Mouse (Mus musculus) CH12.LX (cell line): ENCODE measurements around the gene Tmem178b. TPM values are rescaled to one million over a fixed set of nuclear protein-coding genes. Genes with fewer than 3 reads are reported as not detected.

Experiments
- DNase-seq: peaks from one replicate; pipeline ENCODE4 v3.0.0-alpha.2; 2013; ENCODE audit errors: extremely low read depth
- H3K27ac ChIP-seq: 2 replicates; pipeline ENCODE4 v1.5.1; 2012; ENCODE audit warnings: low read depth, mild to moderate bottlenecking, control low read depth, moderate library complexity; ENCODE audit not compliant: insufficient read depth
- H3K27me3 ChIP-seq: replicated peaks from 2 replicates; pipeline ENCODE3; 2012; ENCODE audit warnings: inconsistent platforms
- H3K36me3 ChIP-seq, 2 experiments: replicated peaks in 1 of 2; 2 replicates each; pipeline versions ENCODE3 to v1.6.1; 2012; ENCODE audit warnings: inconsistent platforms in 1 of 2, low read length in 1 of 2, mild to moderate bottlenecking in 1 of 2, mixed read lengths in 1 of 2, moderate library complexity in 1 of 2; ENCODE audit not compliant: control insufficient read depth in 1 of 2, insufficient read depth in 1 of 2
- H3K4me1 ChIP-seq, 2 experiments: 2 replicates each; pipeline ENCODE4 v1.6.1; 2012; ENCODE audit warnings: inconsistent platforms in 1 of 2, moderate library complexity in 1 of 2; ENCODE audit not compliant: insufficient read depth in 2 of 2, control insufficient read depth in 1 of 2
- H3K4me2 ChIP-seq: 2 replicates; pipeline ENCODE4 v1.6.1; 2012; ENCODE audit warnings: low read depth, mild to moderate bottlenecking, control low read depth; ENCODE audit not compliant: poor library complexity, insufficient read depth, severe bottlenecking
- H3K4me3 ChIP-seq, 3 experiments: fragments of 150-350 bp in 1 of 3; sonication (generic) in 1 of 3; replicated peaks in 1 of 3; 2 replicates each; pipeline versions ENCODE3 to v1.5.1; 2011 to 2012; ENCODE audit warnings: low read depth in 2 of 3, low read length in 2 of 3, mild to moderate bottlenecking in 2 of 3, moderate library complexity in 2 of 3, control low read depth in 1 of 3, improper control_type of control experiment in 1 of 3, inconsistent platforms in 1 of 3, mixed read lengths in 1 of 3; ENCODE audit not compliant: poor library complexity in 1 of 3
- H3K79me2 ChIP-seq: replicated peaks from 2 replicates; pipeline ENCODE4 v1.6.1; 2012; ENCODE audit warnings: mild to moderate bottlenecking, moderate library complexity; ENCODE audit not compliant: control insufficient read depth, poor library complexity, insufficient read depth, severe bottlenecking; ENCODE audit errors: extremely low read depth
- H3K9ac ChIP-seq: 2 replicates; pipeline ENCODE4 v1.6.1; 2012; ENCODE audit warnings: low read depth, mild to moderate bottlenecking, control low read depth, moderate library complexity; ENCODE audit not compliant: insufficient read depth
- H3K9me3 ChIP-seq: replicated peaks from 2 replicates; pipeline ENCODE3; 2012; ENCODE audit warnings: low read length, inconsistent platforms, mixed read lengths
- CHD2 ChIP-seq: IDR thresholded peaks from 2 replicates; pipeline ENCODE4 v1.6.1; 2011; ENCODE audit warnings: low read length, improper control_type of control experiment
- CTCF ChIP-seq, 2 experiments: IDR thresholded peaks in 1 of 2; conservative IDR thresholded peaks in 1 of 2; 2 replicates each; pipeline ENCODE4 v1.5.1; 2011 to 2012; ENCODE audit warnings: low read depth in 2 of 2, low read length in 2 of 2, improper control_type of control experiment in 1 of 2, inconsistent platforms in 1 of 2, mild to moderate bottlenecking in 1 of 2, moderate library complexity in 1 of 2
- EP300 ChIP-seq: IDR thresholded peaks from 2 replicates; pipeline ENCODE4 v1.6.1; 2011; ENCODE audit warnings: low read length, improper control_type of control experiment
- ETS1 ChIP-seq: conservative IDR thresholded peaks from 2 replicates; pipeline ENCODE4 v1.6.1; 2012; ENCODE audit warnings: low read depth, mild to moderate bottlenecking, inconsistent platforms, low read length, improper control_type of control experiment, moderate library complexity
- GABPA ChIP-seq: IDR thresholded peaks from 2 replicates; pipeline ENCODE4 v1.6.1; 2012; ENCODE audit warnings: low read depth, low read length, improper control_type of control experiment, inconsistent platforms; ENCODE audit not compliant: insufficient replicate concordance
- HCFC1 ChIP-seq: IDR thresholded peaks from 2 replicates; pipeline ENCODE4 v1.6.1; 2012; ENCODE audit warnings: low read depth, mild to moderate bottlenecking, inconsistent platforms, low read length, improper control_type of control experiment
- JUN ChIP-seq: IDR thresholded peaks from 2 replicates; pipeline ENCODE4 v1.6.1; 2011; ENCODE audit warnings: low read depth, mild to moderate bottlenecking, low read length, improper control_type of control experiment, moderate library complexity; ENCODE audit not compliant: insufficient read depth
- NELFE ChIP-seq: IDR thresholded peaks from 2 replicates; pipeline ENCODE4 v1.6.1; 2011; ENCODE audit warnings: low read depth, low read length, improper control_type of control experiment
- NRF1 ChIP-seq: IDR thresholded peaks from 2 replicates; pipeline ENCODE4 v1.6.1; 2014; ENCODE audit warnings: low read depth, mild to moderate bottlenecking, inconsistent platforms, low read length, improper control_type of control experiment, moderate library complexity
- PAX5 ChIP-seq: IDR thresholded peaks from 2 replicates; pipeline ENCODE4 v1.6.1; 2012; ENCODE audit warnings: low read length, inconsistent platforms, mixed read lengths
- POLR2A ChIP-seq: IDR thresholded peaks from 2 replicates; pipeline ENCODE4 v1.6.1; 2011; ENCODE audit warnings: low read depth, mild to moderate bottlenecking, improper control_type of control experiment, low read length
- POLR2AphosphoS2 ChIP-seq: IDR thresholded peaks from 2 replicates; pipeline ENCODE4 v1.6.1; 2011; ENCODE audit warnings: low read depth, low read length, improper control_type of control experiment
- RCOR1 ChIP-seq: conservative IDR thresholded peaks from 2 replicates; pipeline ENCODE4 v1.6.1; 2012; ENCODE audit warnings: low read depth, mild to moderate bottlenecking, inconsistent platforms, low read length, improper control_type of control experiment
- SIN3A ChIP-seq: IDR thresholded peaks from 2 replicates; pipeline ENCODE4 v1.6.1; 2012; ENCODE audit warnings: low read length, improper control_type of control experiment, inconsistent platforms
- SMC3 ChIP-seq: IDR thresholded peaks from 2 replicates; pipeline ENCODE4 v1.6.1; 2011; ENCODE audit warnings: low read depth, low read length, improper control_type of control experiment
- UBTF ChIP-seq: IDR thresholded peaks from 2 replicates; pipeline ENCODE4 v1.6.1; 2012; ENCODE audit warnings: low read depth, mild to moderate bottlenecking, inconsistent platforms, low read length, improper control_type of control experiment, moderate library complexity
- USF1 ChIP-seq: IDR thresholded peaks from 2 replicates; pipeline ENCODE4 v1.6.1; 2014; ENCODE audit warnings: low read depth, mild to moderate bottlenecking, inconsistent platforms, low read length, improper control_type of control experiment
- ZKSCAN1 ChIP-seq: IDR thresholded peaks from 2 replicates; pipeline ENCODE4 v1.6.1; 2012; ENCODE audit warnings: low read depth, inconsistent platforms, low read length, improper control_type of control experiment, borderline replicate concordance
- ZMIZ1 ChIP-seq: IDR thresholded peaks from 2 replicates; pipeline ENCODE4 v1.6.1; 2012; ENCODE audit warnings: low read depth, mild to moderate bottlenecking, inconsistent platforms, low read length, improper control_type of control experiment
- ZNF384 ChIP-seq: IDR thresholded peaks from 2 replicates; pipeline ENCODE4 v1.6.1; 2012; ENCODE audit warnings: low read depth, low read length, improper control_type of control experiment, inconsistent platforms
- dilution Hi-C: fragments of 300-500 bp; cut with MboI; formaldehyde crosslinking; loops from 2 replicates; pipeline ENCODE4 v1.14.3; 2020; ENCODE audit warnings: low sequenced_read_pairs; ENCODE audit not compliant: extremely low pct_unique_long_range_greater_than_20kb, extremely low pct_ligation_motif_present
- in situ Hi-C: fragments of 300-500 bp; cut with MboI; formaldehyde crosslinking; loops from 3 replicates; pipeline ENCODE4 v1.14.3; 2019; ENCODE audit warnings: low sequenced_read_pairs, low pct_ligation_motif_present, low pct_unique_long_range_greater_than_20kb, mixed read lengths
- polyA plus RNA-seq: library from polyadenylated mRNA; unstranded; fragments of >175 nt; gene quantifications from 2 replicates; pipeline ENCODE4 v1.2.1, GENCODE M21; 2012; ENCODE audit warnings: low read depth; ENCODE audit not compliant: insufficient read length
- total RNA-seq, 2 experiments: library from RNA; depleted of rRNA; stranded (reverse); fragments of 300-350 nt in 1 of 2; fragments of >200 nt in 1 of 2; gene quantifications; 2 replicates each; pipeline ENCODE4 v1.2.3; 2012 to 2014

Gene Tmem178b
- total and polyA plus RNA-seq, 3 experiments, result not detected

GRCm38 (mm10) chr6:39896500-39896899 is 23.4 kb downstream of the Tmem178b start:
- H3K36me3 ChIP-seq, result no peaks in the 10 kb centered on the region
- no peak overlapping the region for H3K27ac ChIP-seq
- no peaks in the 10 kb centered on the region for H3K9me3 ChIP-seq
- TF ChIP-seq GABPA (no peak), ZKSCAN1 (no peak), JUN (no peak), ETS1 (no peak), SIN3A (no peak), RCOR1 (no peak), NRF1 (no peak), CHD2 (no peak), EP300 (no peak), SMC3 (no peak), USF1 (no peak), CTCF (conservative IDR thresholded peaks at IDR 0.05 in 1 of 2, IDR thresholded peaks at IDR 0.05 in 1 of 2; ENCODE audit: low read depth in 2 of 2, low read length in 2 of 2) (no peak), NELFE (no peak), HCFC1 (no peak), ZMIZ1 (no peak), PAX5 (no peak), POLR2A (no peak), UBTF (no peak)
- in situ Hi-C loops, result no loop called here
- H3K4me3 ChIP-seq, result no peak overlapping the region
- H3K79me2 ChIP-seq, result no peaks in the 10 kb centered on the region
- no peaks in the 10 kb centered on the region for H3K4me1 ChIP-seq
- dilution Hi-C loops, result no loop called here
- H3K4me2 ChIP-seq, result no peak overlapping the region
- DNase-seq, result no peak
- H3K9ac ChIP-seq, result no peak overlapping the region
- no peaks in the 10 kb centered on the region for H3K27me3 ChIP-seq

- TF ChIP-seq SMC3 (no peak), POLR2AphosphoS2 (no peak), ZNF384 (peak; percentile 75)
- TF ChIP-seq, all 38 proteins: peak for 1
- in situ Hi-C loops (no loop called here), dilution Hi-C loops (no loop called here)
- H3K9ac ChIP-seq, result no peak overlapping the region
- no peaks in the 10 kb centered on the region for H3K9me3 ChIP-seq
- H3K27me3 ChIP-seq, result no peaks in the 10 kb centered on the region
- peak; percentile 24 for DNase-seq
- H3K36me3 ChIP-seq, result no peaks in the 10 kb centered on the region
- H3K4me3 ChIP-seq, result no peak overlapping the region
- H3K27ac ChIP-seq, result no peak overlapping the region
- no peaks in the 10 kb centered on the region for H3K4me1 ChIP-seq
- H3K4me2 ChIP-seq, result no peak overlapping the region
- no peaks in the 10 kb centered on the region for H3K79me2 ChIP-seq
Measured at GRCm38 (mm10) chr6:39899231-39899630, 26.2 kb downstream of the Tmem178b start.
